Mouse (Mus musculus) thymus, postnatal 25 days (tissue): ENCODE measurements at regions not wholly inside any gene's neighbourhood (a gene's known extent, or its start where the extent isn't known, plus 50 kb on each side); places are given as distances from the start of the nearest gene placed in this dataset.

Experiments
- DNase-seq: peaks from one replicate; pipeline ENCODE4 v3.0.0; 2022

GRCm38 (mm10) chr2:105454353-105454752, 55.2 kb upstream of the Rcn1 start:
- no peak for DNase-seq

- no peak for DNase-seq
Measured at GRCm38 (mm10) chr2:105454836-105455235, 55.7 kb upstream of the Rcn1 start.

GRCm38 (mm10) chr2:105458643-105459042, 59.5 kb upstream of the Rcn1 start:
- DNase-seq, result no peak

- DNase-seq, result no peak
Measured at GRCm38 (mm10) chr2:105459512-105459911, 60.4 kb upstream of the Rcn1 start.

GRCm38 (mm10) chr2:105465630-105466029, 66.5 kb upstream of the Rcn1 start:
- no peak for DNase-seq

GRCm38 (mm10) chr2:105468930-105469329, 69.8 kb upstream of the Rcn1 start:
- peak; percentile 4 for DNase-seq

GRCm38 (mm10) chr2:105476028-105476677, 77.0 kb upstream of the Rcn1 start:
- no peak for DNase-seq

- DNase-seq, result no peak
Measured at GRCm38 (mm10) chr2:105481990-105482592, 83.0 kb upstream of the Rcn1 start.

- no peak for DNase-seq
Measured at GRCm38 (mm10) chr2:105484496-105484895, 85.4 kb upstream of the Rcn1 start.

- no peak for DNase-seq
Measured at GRCm38 (mm10) chr2:105485286-105485685, 86.2 kb upstream of the Rcn1 start.

GRCm38 (mm10) chr2:105495796-105496195, 96.7 kb upstream of the Rcn1 start:
- no peak for DNase-seq

GRCm38 (mm10) chr2:105504197-105504596, 105.1 kb upstream of the Rcn1 start:
- DNase-seq, result no peak

- DNase-seq, result no peak
Measured at GRCm38 (mm10) chr2:105505554-105505953, 106.4 kb upstream of the Rcn1 start.

- DNase-seq, result no peak
Measured at GRCm38 (mm10) chr2:105507160-105507559, 108.0 kb upstream of the Rcn1 start.

GRCm38 (mm10) chr2:105510816-105511215, 111.7 kb upstream of the Rcn1 start:
- DNase-seq, result no peak

GRCm38 (mm10) chr2:105511690-105512089, 112.6 kb upstream of the Rcn1 start:
- DNase-seq, result no peak

GRCm38 (mm10) chr2:105514226-105514625, 115.1 kb upstream of the Rcn1 start:
- DNase-seq, result no peak

- DNase-seq, result no peak
Measured at GRCm38 (mm10) chr2:105514881-105515280, 115.8 kb upstream of the Rcn1 start.

GRCm38 (mm10) chr2:105515326-105515725, 116.2 kb upstream of the Rcn1 start:
- no peak for DNase-seq

- no peak for DNase-seq
Measured at GRCm38 (mm10) chr2:105516267-105517133, 117.4 kb upstream of the Rcn1 start.

GRCm38 (mm10) chr2:105521841-105522240, 122.7 kb upstream of the Rcn1 start:
- DNase-seq, result no peak

GRCm38 (mm10) chr2:105523297-105523802, 124.2 kb upstream of the Rcn1 start:
- peak; percentile 1 for DNase-seq

- no peak for DNase-seq
Measured at GRCm38 (mm10) chr2:105525111-105525610, 126.0 kb upstream of the Rcn1 start.
